Mouse (Mus musculus) ovary, adult 18-20 months (tissue): Measurements from ENCODE around the gene Klhl36.

ENCODE experiments used
- DNase-seq: peaks from one replicate; pipeline ENCODE4 v3.0.0; 2022; ENCODE audit warnings: low spot score, mixed read lengths

Gene Klhl36

GRCm38 (mm10) chr8:119861706-119862389 is at the start of gene Klhl36:
Gene Klhl36, plus strand, starts transcription at chr8:119862266.
- peak; percentile 96 for DNase-seq

DNA sequence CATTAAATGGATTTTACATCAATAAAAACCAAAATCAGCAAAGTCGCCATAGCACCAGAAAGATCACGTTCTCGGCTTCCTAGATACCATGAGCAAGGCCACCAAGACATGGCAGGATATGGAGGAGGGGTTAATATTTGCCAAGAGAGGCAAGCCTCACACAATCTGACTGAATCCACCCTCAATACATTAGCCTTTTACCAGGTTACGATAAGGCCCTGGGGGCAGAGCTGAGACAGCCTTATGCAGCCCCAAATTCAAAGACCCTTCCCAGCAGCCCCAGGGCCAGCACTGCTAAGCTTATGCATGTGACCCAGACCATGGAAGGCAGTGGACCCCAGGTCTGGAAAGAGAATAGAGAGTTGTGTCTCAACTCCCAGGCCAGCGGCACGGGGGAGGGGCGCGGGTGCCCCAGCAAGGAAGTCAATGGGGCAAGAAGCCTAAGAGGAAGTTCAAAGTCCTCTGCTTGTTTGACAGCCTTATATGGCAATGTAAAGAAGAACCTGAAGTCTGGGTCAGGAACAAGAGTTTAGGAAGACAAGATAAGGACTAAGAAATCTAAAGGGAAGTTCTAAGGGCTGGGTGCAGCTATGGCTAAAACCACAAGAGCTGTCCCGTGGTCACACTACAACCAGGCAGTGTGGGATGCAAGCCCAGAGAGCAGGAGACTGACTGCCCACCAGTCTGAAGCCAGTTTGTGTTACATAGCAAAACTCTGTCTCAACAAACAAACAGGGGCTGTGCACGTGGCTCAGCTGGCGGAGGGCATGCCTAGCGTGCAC is 49.2 kb upstream of the Klhl36 start:
- no peak for DNase-seq

DNA sequence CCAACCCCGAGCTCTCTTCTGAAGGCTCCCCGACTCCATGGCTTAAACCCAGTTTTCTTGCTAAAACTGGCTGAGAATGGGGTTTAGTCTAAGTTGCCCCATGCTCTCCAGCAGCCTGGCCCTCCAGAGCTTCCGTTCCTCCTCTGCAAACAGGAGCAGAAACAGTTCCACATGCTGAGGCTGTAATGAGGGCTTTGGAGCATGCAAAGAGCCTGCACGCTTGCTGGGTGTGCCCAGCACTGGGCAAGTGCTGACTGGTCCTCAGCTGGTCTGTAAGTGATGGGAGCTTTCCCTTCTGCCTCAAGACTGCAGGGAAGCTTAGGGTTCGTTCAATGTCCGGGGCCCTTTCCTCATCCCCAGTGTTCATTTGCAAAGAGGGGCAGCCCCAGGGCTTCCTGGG is 45.8 kb upstream of the Klhl36 start:
- no peak for DNase-seq

- DNase-seq = no peak
Observed at GRCm38 (mm10) chr8:119817446-119817845, 44.6 kb upstream of the Klhl36 start.

- no peak for DNase-seq
Observed at GRCm38 (mm10) chr8:119819316-119819715, 42.8 kb upstream of the Klhl36 start.

- no peak for DNase-seq
Observed at GRCm38 (mm10) chr8:119819976-119820375, 42.1 kb upstream of the Klhl36 start.

GRCm38 (mm10) chr8:119821691-119822090 is 40.4 kb upstream of the Klhl36 start:
- DNase-seq = no peak

DNA sequence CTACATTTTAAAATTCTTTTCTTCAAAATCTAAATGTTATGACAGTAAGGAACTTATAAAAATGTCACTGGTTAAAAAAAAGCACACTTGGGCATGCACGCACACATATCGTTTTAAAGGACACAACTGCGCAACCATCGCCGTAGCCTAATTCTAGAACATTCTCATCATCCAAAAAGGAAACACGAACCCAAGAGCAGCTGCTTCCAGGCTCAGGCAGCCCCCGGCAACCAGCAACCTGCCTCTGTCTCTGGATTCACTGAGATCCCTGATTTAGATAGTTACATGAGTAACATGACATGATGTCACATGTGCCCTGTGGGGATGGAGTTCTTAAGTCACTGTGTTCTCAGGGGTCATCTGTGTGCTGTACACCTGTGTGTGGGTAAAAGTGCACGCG is 38.8 kb upstream of the Klhl36 start:
- no peak for DNase-seq

DNA sequence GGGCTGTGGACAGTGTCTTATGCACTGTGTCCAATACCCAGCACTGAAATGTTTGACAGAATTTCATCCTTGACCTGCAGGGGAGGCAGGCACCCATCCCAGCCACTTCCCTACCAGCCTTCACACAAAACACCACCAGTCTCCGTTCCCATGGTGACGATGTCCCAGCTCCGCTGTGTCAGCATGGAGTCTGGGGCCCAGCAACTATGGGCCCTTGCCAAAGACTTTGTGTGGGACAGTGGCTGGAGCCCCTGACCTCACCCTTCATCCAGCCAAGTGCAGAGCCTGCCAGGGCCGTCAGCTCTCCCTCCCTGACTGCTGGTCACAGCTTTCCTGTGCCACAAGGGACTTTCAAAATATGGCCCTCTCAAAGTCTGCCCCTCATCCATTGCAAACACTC is 38.0 kb upstream of the Klhl36 start:
- DNase-seq = no peak

- DNase-seq = no peak
Observed at GRCm38 (mm10) chr8:119824809-119825273, 37.2 kb upstream of the Klhl36 start.

- DNase-seq = no peak
Observed at GRCm38 (mm10) chr8:119825950-119826730, 35.9 kb upstream of the Klhl36 start.

DNA sequence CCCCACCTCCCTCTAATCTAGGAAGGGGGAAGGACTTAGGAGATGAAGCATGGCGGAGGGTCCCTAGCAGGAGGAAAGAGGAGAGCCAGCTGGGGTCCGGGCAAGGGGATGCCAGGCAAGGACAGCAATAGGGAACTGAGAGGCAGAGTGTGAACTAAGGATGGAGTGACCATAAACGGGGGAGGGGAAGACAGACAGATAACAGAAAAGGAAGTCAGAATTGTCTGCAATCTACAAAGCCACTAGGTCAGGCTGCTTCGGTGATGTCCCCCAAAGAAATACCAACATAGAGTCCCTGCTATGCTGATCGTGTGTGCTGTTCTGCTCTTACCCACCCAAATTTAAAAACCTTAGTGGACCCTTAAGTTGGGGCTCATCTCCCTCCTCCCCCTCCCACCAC is 35.1 kb upstream of the Klhl36 start:
- DNase-seq = no peak

DNA sequence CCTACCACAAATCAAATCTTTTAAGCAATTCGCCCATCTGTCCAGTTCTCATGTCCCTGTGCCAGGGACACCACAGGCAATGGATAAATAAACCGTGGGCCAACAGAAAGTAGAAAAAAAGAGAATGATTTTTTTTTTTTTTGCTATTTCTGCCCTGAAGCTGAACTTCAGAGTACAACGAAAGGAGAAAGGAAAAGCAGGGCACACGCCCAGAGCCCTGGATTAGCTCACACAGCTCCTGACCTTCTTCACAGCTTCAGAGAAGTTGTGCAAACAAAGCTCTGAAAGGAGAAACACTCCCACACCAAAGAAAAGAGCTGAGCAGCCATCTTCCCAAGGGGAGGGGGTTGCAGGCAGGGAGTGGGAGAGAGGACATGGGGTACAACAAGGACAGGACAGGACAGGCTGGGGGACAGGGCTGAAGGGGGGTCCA is 34.3 kb upstream of the Klhl36 start:
- DNase-seq = no peak

DNA sequence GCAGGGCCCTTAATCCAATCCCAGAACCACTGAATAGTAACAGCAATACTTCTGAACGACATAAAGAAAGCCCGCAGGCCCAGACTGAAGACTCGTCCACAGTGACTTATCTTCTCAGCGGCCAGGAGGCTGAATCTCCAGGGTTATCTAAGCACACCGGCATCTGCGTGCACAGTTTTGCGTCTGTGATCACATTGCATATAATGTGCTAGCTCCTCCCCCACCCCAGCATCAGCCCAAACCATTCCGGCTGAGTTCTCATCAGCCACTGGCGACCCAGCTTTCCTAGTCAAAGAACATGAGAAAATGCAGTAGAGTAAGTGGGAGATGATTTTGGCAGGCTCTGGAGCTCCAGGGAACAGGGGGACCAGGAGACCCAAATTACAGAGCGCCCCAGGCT is 33.1 kb upstream of the Klhl36 start:
- DNase-seq = no peak

- no peak for DNase-seq
Observed at GRCm38 (mm10) chr8:119829420-119829819, 32.6 kb upstream of the Klhl36 start.

DNA sequence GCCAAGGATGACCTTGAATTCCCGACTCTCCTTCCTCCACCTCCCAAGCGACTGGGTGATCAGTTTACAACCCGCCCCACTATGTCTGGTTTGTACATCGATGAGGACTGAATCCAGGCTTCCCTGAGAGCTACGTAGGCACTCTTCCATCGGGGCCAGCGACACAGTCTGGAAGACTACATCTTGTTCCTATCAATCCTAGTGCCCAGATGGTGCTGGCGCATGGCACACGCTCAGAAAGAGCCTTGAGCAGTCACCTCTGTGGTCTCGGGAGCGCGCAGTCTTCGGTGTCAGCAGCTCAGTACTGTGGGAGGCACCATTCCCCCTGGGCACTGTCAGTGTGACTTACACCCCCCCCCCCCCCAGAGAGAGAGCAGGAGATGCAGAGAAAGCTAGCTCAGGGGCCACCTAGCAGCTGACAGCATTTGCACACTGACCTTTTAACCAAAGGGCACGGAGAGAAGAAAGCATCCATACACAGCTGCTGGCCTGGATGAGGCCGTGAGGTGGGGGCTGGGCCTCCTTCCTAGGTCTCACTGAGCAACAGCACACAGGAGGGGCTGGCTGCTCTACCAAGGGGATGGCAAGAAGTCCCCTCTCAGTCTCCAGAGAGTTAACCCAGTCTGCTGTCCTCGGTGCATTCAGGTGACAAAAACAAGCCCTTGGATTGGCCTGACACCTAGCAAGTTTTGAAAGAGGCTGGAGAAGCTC is 32.0 kb upstream of the Klhl36 start:
- no peak for DNase-seq

DNA sequence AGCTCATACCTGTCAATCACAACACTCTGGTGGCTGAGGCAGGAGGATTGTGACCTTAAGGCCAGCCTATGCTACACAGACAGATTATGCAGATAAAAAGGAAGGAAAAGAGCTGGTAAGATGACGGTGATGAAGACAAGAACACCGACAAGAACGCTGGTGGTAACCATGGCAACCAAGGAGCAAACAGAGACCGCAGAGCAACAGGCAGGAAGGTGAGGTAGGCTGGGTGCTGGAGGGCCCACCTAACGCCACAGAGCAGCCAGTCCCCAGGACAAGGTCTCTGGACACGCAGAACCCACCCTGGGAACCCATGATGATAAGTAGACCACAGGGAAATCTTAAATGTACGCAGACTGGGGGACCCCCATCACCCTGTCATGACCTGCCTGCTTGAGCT is 31.5 kb upstream of the Klhl36 start:
- DNase-seq = no peak

GRCm38 (mm10) chr8:119831336-119831995 is 30.6 kb upstream of the Klhl36 start:
- peak; percentile 44 for DNase-seq

DNA sequence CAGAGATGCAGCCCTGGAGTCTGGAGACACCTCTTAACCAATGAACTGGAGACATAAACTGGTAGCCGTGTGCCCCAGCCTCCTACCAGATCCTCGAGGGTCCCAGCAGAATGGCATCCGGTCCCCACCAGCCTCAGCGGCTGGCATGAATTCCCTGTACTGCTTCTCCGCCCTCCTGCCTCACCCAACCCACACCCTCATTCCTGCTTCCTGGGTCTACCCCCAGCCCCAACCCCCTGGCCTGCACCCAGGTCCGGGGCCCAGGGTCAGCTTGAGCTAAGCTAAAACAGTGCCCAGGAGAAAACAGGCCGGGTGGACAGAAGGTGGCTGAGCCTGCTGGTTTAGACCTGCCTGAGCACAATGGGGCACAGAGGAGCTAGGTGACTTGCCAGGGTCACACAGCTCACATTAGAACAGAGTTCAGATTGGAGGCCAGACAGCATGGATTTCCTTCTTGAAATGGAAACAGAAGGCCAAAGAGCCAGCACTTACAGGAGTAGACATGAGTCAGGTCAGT is 29.9 kb upstream of the Klhl36 start:
- no peak for DNase-seq

DNA sequence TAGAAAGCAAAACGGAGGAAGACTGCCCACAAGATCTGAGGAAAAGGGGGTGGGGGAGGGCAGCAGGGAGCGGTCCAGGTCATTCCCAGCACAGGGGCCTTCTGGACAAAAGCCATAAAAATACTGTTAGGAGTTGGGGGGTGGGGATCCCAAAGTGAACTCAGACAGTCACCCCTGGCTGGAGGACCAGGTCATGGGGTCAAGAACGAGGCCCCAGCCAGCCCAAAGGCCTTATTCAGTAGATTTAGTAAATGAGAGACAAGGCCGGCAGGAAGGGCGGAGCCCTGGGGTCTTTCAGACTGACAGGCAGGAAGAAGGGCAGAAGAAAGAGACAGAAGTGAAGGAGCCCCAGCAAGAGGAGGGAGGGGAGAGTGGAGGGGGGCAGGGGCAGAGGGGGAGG is 29.1 kb upstream of the Klhl36 start:
- no peak for DNase-seq

GRCm38 (mm10) chr8:119834676-119835075 is 27.4 kb upstream of the Klhl36 start:
- no peak for DNase-seq
